Mouse (Mus musculus): Measurements from ENCODE around the gene Gm10447.

DNA sequence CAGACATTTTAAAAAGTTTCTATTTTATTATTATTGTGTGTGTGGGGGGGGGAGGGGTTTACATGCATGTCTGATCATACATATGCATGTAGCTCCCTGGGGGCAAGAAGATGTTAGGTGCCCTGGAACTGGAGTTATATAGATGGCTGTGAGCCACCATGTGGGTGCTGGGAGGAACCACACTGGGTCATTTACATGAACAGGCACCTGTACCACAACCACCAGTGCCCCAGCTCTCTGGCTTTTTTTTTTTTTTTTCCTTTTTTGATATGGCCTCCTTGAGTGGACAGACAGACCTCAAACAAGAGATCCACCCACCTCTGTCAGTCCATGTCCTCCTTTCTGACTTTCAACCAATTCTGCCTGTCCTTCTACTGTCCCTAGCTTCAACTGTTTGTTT is 27.7 kb downstream of the Gm10447 start:
- TF ChIP-seq CTCF (IDR thresholded peaks at IDR 0.05; ENCODE audit: insufficient read depth, low read depth, low read length) (no peak), POLR2A (IDR thresholded peaks at IDR 0.05; ENCODE audit: insufficient read depth, low read depth, low read length) (no peak)

All from olfactory bulb, adult 2 months (tissue).